Mouse (Mus musculus) CH12.LX (cell line): ENCODE results near the gene Gm10964. TPM values are rescaled to one million over a fixed set of nuclear protein-coding genes. Genes with fewer than 3 reads are reported as not detected.

ENCODE experiments used
- DNase-seq: peaks from one replicate; pipeline ENCODE4 v3.0.0-alpha.2; 2013; ENCODE audit errors: extremely low read depth
- H3K27ac ChIP-seq: 2 replicates; pipeline ENCODE4 v1.5.1; 2012; ENCODE audit warnings: low read depth, mild to moderate bottlenecking, control low read depth, moderate library complexity; ENCODE audit not compliant: insufficient read depth
- H3K27me3 ChIP-seq: replicated peaks from 2 replicates; pipeline ENCODE3; 2012; ENCODE audit warnings: inconsistent platforms
- H3K36me3 ChIP-seq, 2 experiments: replicated peaks in 1 of 2; 2 replicates each; pipeline versions ENCODE3 to v1.6.1; 2012; ENCODE audit warnings: inconsistent platforms in 1 of 2, low read length in 1 of 2, mild to moderate bottlenecking in 1 of 2, mixed read lengths in 1 of 2, moderate library complexity in 1 of 2; ENCODE audit not compliant: control insufficient read depth in 1 of 2, insufficient read depth in 1 of 2
- H3K4me1 ChIP-seq, 2 experiments: 2 replicates each; pipeline ENCODE4 v1.6.1; 2012; ENCODE audit warnings: inconsistent platforms in 1 of 2, moderate library complexity in 1 of 2; ENCODE audit not compliant: insufficient read depth in 2 of 2, control insufficient read depth in 1 of 2
- H3K4me2 ChIP-seq: 2 replicates; pipeline ENCODE4 v1.6.1; 2012; ENCODE audit warnings: low read depth, mild to moderate bottlenecking, control low read depth; ENCODE audit not compliant: poor library complexity, insufficient read depth, severe bottlenecking
- H3K4me3 ChIP-seq, 3 experiments: fragments of 150-350 bp in 1 of 3; sonication (generic) in 1 of 3; replicated peaks in 1 of 3; 2 replicates each; pipeline versions ENCODE3 to v1.5.1; 2011 to 2012; ENCODE audit warnings: low read depth in 2 of 3, low read length in 2 of 3, mild to moderate bottlenecking in 2 of 3, moderate library complexity in 2 of 3, control low read depth in 1 of 3, improper control_type of control experiment in 1 of 3, inconsistent platforms in 1 of 3, mixed read lengths in 1 of 3; ENCODE audit not compliant: poor library complexity in 1 of 3
- H3K79me2 ChIP-seq: replicated peaks from 2 replicates; pipeline ENCODE4 v1.6.1; 2012; ENCODE audit warnings: mild to moderate bottlenecking, moderate library complexity; ENCODE audit not compliant: control insufficient read depth, poor library complexity, insufficient read depth, severe bottlenecking; ENCODE audit errors: extremely low read depth
- H3K9ac ChIP-seq: 2 replicates; pipeline ENCODE4 v1.6.1; 2012; ENCODE audit warnings: low read depth, mild to moderate bottlenecking, control low read depth, moderate library complexity; ENCODE audit not compliant: insufficient read depth
- H3K9me3 ChIP-seq: replicated peaks from 2 replicates; pipeline ENCODE3; 2012; ENCODE audit warnings: low read length, inconsistent platforms, mixed read lengths
- CHD1 ChIP-seq: IDR thresholded peaks from 2 replicates; pipeline ENCODE4 v1.6.1; 2012; ENCODE audit warnings: low read depth, low read length, improper control_type of control experiment, inconsistent platforms
- CHD2 ChIP-seq: IDR thresholded peaks from 2 replicates; pipeline ENCODE4 v1.6.1; 2011; ENCODE audit warnings: low read length, improper control_type of control experiment
- ELF1 ChIP-seq: IDR thresholded peaks from 2 replicates; pipeline ENCODE4 v1.6.1; 2014; ENCODE audit warnings: low read depth, mild to moderate bottlenecking, inconsistent platforms, low read length, improper control_type of control experiment
- EP300 ChIP-seq: IDR thresholded peaks from 2 replicates; pipeline ENCODE4 v1.6.1; 2011; ENCODE audit warnings: low read length, improper control_type of control experiment
- ETS1 ChIP-seq: conservative IDR thresholded peaks from 2 replicates; pipeline ENCODE4 v1.6.1; 2012; ENCODE audit warnings: low read depth, mild to moderate bottlenecking, inconsistent platforms, low read length, improper control_type of control experiment, moderate library complexity
- GABPA ChIP-seq: IDR thresholded peaks from 2 replicates; pipeline ENCODE4 v1.6.1; 2012; ENCODE audit warnings: low read depth, low read length, improper control_type of control experiment, inconsistent platforms; ENCODE audit not compliant: insufficient replicate concordance
- HCFC1 ChIP-seq: IDR thresholded peaks from 2 replicates; pipeline ENCODE4 v1.6.1; 2012; ENCODE audit warnings: low read depth, mild to moderate bottlenecking, inconsistent platforms, low read length, improper control_type of control experiment
- IRF4 ChIP-seq: IDR thresholded peaks from 2 replicates; pipeline ENCODE4 v1.6.1; 2014; ENCODE audit warnings: low read depth, mild to moderate bottlenecking, inconsistent platforms, low read length, improper control_type of control experiment
- KAT2A ChIP-seq: IDR thresholded peaks from 2 replicates; pipeline ENCODE4 v1.6.1; 2012; ENCODE audit warnings: low read length, improper control_type of control experiment, inconsistent platforms; ENCODE audit not compliant: insufficient replicate concordance
- MAFK ChIP-seq: IDR thresholded peaks from 2 replicates; pipeline ENCODE4 v1.6.1; 2011; ENCODE audit warnings: low read length, improper control_type of control experiment; ENCODE audit not compliant: insufficient replicate concordance
- MEF2A ChIP-seq: IDR thresholded peaks from 2 replicates; pipeline ENCODE4 v1.6.1; 2014; ENCODE audit warnings: low read depth, mild to moderate bottlenecking, inconsistent platforms, low read length, improper control_type of control experiment, borderline replicate concordance
- MXI1 ChIP-seq: IDR thresholded peaks from 2 replicates; pipeline ENCODE4 v1.6.1; 2011; ENCODE audit warnings: mild to moderate bottlenecking, low read depth, low read length, improper control_type of control experiment
- MYC ChIP-seq: IDR thresholded peaks from 2 replicates; pipeline ENCODE4 v1.6.1; 2011; ENCODE audit warnings: low read depth, mild to moderate bottlenecking, improper control_type of control experiment, low read length
- NELFE ChIP-seq: IDR thresholded peaks from 2 replicates; pipeline ENCODE4 v1.6.1; 2011; ENCODE audit warnings: low read depth, low read length, improper control_type of control experiment
- PAX5 ChIP-seq: IDR thresholded peaks from 2 replicates; pipeline ENCODE4 v1.6.1; 2012; ENCODE audit warnings: low read length, inconsistent platforms, mixed read lengths
- POLR2A ChIP-seq: IDR thresholded peaks from 2 replicates; pipeline ENCODE4 v1.6.1; 2011; ENCODE audit warnings: low read depth, mild to moderate bottlenecking, improper control_type of control experiment, low read length
- RAD21 ChIP-seq: IDR thresholded peaks from 2 replicates; pipeline ENCODE4 v1.6.1; 2011; ENCODE audit warnings: low read depth, mild to moderate bottlenecking, low read length, improper control_type of control experiment, moderate library complexity
- RCOR1 ChIP-seq: conservative IDR thresholded peaks from 2 replicates; pipeline ENCODE4 v1.6.1; 2012; ENCODE audit warnings: low read depth, mild to moderate bottlenecking, inconsistent platforms, low read length, improper control_type of control experiment
- SIN3A ChIP-seq: IDR thresholded peaks from 2 replicates; pipeline ENCODE4 v1.6.1; 2012; ENCODE audit warnings: low read length, improper control_type of control experiment, inconsistent platforms
- TBP ChIP-seq: conservative IDR thresholded peaks from 2 replicates; pipeline ENCODE4 v1.6.1; 2011; ENCODE audit warnings: low read depth, low read length, improper control_type of control experiment
- TCF12 ChIP-seq: IDR thresholded peaks from 2 replicates; pipeline ENCODE4 v1.6.1; 2014; ENCODE audit warnings: low read depth, mild to moderate bottlenecking, inconsistent platforms, low read length, improper control_type of control experiment
- USF1 ChIP-seq: IDR thresholded peaks from 2 replicates; pipeline ENCODE4 v1.6.1; 2014; ENCODE audit warnings: low read depth, mild to moderate bottlenecking, inconsistent platforms, low read length, improper control_type of control experiment
- ZKSCAN1 ChIP-seq: IDR thresholded peaks from 2 replicates; pipeline ENCODE4 v1.6.1; 2012; ENCODE audit warnings: low read depth, inconsistent platforms, low read length, improper control_type of control experiment, borderline replicate concordance
- ZMIZ1 ChIP-seq: IDR thresholded peaks from 2 replicates; pipeline ENCODE4 v1.6.1; 2012; ENCODE audit warnings: low read depth, mild to moderate bottlenecking, inconsistent platforms, low read length, improper control_type of control experiment
- ZNF384 ChIP-seq: IDR thresholded peaks from 2 replicates; pipeline ENCODE4 v1.6.1; 2012; ENCODE audit warnings: low read depth, low read length, improper control_type of control experiment, inconsistent platforms
- dilution Hi-C: fragments of 300-500 bp; cut with MboI; formaldehyde crosslinking; loops from 2 replicates; pipeline ENCODE4 v1.14.3; 2020; ENCODE audit warnings: low sequenced_read_pairs; ENCODE audit not compliant: extremely low pct_unique_long_range_greater_than_20kb, extremely low pct_ligation_motif_present
- in situ Hi-C: fragments of 300-500 bp; cut with MboI; formaldehyde crosslinking; loops from 3 replicates; pipeline ENCODE4 v1.14.3; 2019; ENCODE audit warnings: low sequenced_read_pairs, low pct_ligation_motif_present, low pct_unique_long_range_greater_than_20kb, mixed read lengths
- polyA plus RNA-seq: library from polyadenylated mRNA; unstranded; fragments of >175 nt; gene quantifications from 2 replicates; pipeline ENCODE4 v1.2.1, GENCODE M21; 2012; ENCODE audit warnings: low read depth; ENCODE audit not compliant: insufficient read length
- total RNA-seq, 2 experiments: library from RNA; depleted of rRNA; stranded (reverse); fragments of 300-350 nt in 1 of 2; fragments of >200 nt in 1 of 2; gene quantifications; 2 replicates each; pipeline ENCODE4 v1.2.3; 2012 to 2014

The Gm10964 gene
- total and polyA plus RNA-seq, 3 experiments: not detected

DNA sequence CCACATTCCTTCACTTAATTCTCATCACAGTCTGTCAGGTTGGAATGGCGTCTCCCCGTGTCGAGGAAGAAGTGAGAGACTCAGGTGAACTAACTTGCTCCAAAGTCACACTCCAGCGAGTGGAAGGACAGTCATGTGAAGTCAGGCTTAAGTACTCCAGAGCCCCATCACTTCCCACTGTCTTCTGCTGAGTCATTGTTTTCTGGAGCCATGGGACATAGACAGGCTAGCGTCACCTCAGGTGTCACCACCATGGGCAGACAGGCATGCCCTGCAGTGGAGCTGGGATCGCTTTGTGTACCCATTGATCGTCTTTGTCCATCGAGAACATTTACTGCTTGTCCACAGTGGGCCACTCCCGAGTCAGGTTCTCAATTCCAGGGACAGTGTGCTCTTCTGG, 9.3 kb upstream of the Gm10964 start:
- Histone ChIP-seq H3K27ac (no peak overlapping the region), H3K27me3 (no peaks in the 10 kb centered on the region), H3K4me1 (peaks cover 24 to 71% of the 10 kb centered on the region in 2 experiments), H3K4me2 (no peak overlapping the region), H3K4me3 (no peak overlapping the region), H3K9ac (no peak overlapping the region), H3K36me3 (peaks cover 0 to 2% of the 10 kb centered on the region in 2 experiments), H3K79me2 (no peaks in the 10 kb centered on the region), H3K9me3 (no peaks in the 10 kb centered on the region)
- in situ Hi-C loops (loop anchor here (10.0 kb wide), 1 partner anchor 295 kb away; no protein-coding TSS in a partner anchor), dilution Hi-C loops (no loop called here)
- TF ChIP-seq MAFK (no peak), NELFE (no peak), ELF1 (no peak), ETS1 (no peak), POLR2A (no peak), IRF4 (no peak), ZNF384 (no peak), CHD1 (no peak), GABPA (no peak), EP300 (no peak), TBP (no peak), KAT2A (no peak)
- no peak for DNase-seq

DNA sequence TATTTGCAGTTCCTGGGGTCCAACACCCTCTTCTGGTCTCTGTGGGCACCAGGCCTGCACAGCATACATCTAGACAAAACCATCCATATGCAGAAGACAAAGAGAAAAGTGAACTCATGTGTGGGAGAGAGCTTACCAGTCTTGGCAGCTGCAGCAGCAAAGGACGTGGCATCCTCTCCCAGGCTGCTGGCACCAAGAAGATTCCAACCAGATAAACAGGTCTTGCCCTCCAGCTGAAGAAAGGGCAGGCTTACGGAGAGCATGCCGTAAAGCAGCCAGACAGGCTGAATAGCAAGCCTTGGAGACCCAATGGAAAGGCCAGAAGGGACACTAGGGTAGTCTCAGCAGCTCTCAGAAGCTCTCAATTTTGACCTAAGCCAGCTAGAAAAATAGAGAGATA, 7.0 kb upstream of the Gm10964 start:
- no peak for DNase-seq
- Histone ChIP-seq H3K36me3 (peaks cover 0 to 9% of the 10 kb centered on the region in 2 experiments), H3K9me3 (no peaks in the 10 kb centered on the region), H3K27ac (no peak overlapping the region), H3K79me2 (peaks cover 6% of the 10 kb centered on the region; the same call in 1 of the 2 replicates), H3K27me3 (no peaks in the 10 kb centered on the region), H3K4me1 (peaks cover 33 to 88% of the 10 kb centered on the region in 2 experiments), H3K4me2 (no peak overlapping the region), H3K9ac (no peak overlapping the region), H3K4me3 (no peak overlapping the region)
- TF ChIP-seq GABPA (no peak), RAD21 (no peak), TCF12 (no peak), SIN3A (no peak), MEF2A (no peak), USF1 (no peak), PAX5 (no peak), MXI1 (no peak), CHD2 (no peak), EP300 (no peak), HCFC1 (no peak), MAFK (no peak), RCOR1 (no peak), ZKSCAN1 (no peak), ZMIZ1 (no peak), MYC (no peak)
- in situ Hi-C loops: loop anchor here (10.0 kb wide), 1 partner anchor 297 kb away; no protein-coding TSS in a partner anchor
- dilution Hi-C loops: no loop called here
